Mouse (Mus musculus) heart, adult 2 months (tissue): ENCODE measurements at regions not wholly inside any gene's neighbourhood (a gene's known extent, or its start where the extent isn't known, plus 50 kb on each side); places are given as distances from the start of the nearest gene placed in this dataset.
A peak's percentile ranks its signal among the peaks of the same experiment; 100 is the strongest.

Experiments used
- DNase-seq, 2 experiments: peaks; one replicate each; pipeline ENCODE4 v3.0.0; 2021
- H3K27ac ChIP-seq: fragments of 200-600 bp; 2 replicates; pipeline ENCODE4 v1.8.1; 2022
- H3K27me3 ChIP-seq: fragments of 200-500 bp; 2 replicates; pipeline ENCODE4 v1.6.1; 2012; ENCODE audit warnings: mild to moderate bottlenecking, low read length, inconsistent platforms, mixed read lengths; ENCODE audit not compliant: control insufficient read depth, insufficient read depth
- H3K36me3 ChIP-seq: fragments of 200-500 bp; 2 replicates; pipeline ENCODE4 v1.6.1; 2012; ENCODE audit warnings: low read length, inconsistent platforms; ENCODE audit not compliant: control insufficient read depth, insufficient read depth
- H3K4me1 ChIP-seq: fragments of 200-500 bp; 2 replicates; pipeline ENCODE4 v1.6.1; 2011; ENCODE audit warnings: low read length; ENCODE audit not compliant: control insufficient read depth, insufficient read depth
- H3K4me3 ChIP-seq: fragments of 200-600 bp; 2 replicates; pipeline ENCODE4 v1.8.1; 2022
- H3K79me2 ChIP-seq: fragments of 200-500 bp; replicated peaks from 2 replicates; pipeline ENCODE4 v1.6.1; 2012; ENCODE audit warnings: mild to moderate bottlenecking, inconsistent platforms, low read length, moderate library complexity, mixed read lengths; ENCODE audit not compliant: control insufficient read depth, insufficient read depth
- H3K9ac ChIP-seq: fragments of 200-500 bp; 2 replicates; pipeline ENCODE4 v1.6.1; 2012; ENCODE audit warnings: low read depth, mild to moderate bottlenecking, control low read depth, inconsistent platforms, low read length, mixed read lengths
- CTCF ChIP-seq: fragments of 200-600 bp; IDR thresholded peaks from 2 replicates; pipeline ENCODE4 v1.8.1; 2022; ENCODE audit warnings: antibody characterized with exemption, mild to moderate bottlenecking, moderate library complexity
- EP300 ChIP-seq: fragments of 200-500 bp; IDR thresholded peaks from 2 replicates; pipeline ENCODE4 v1.6.1; 2011; ENCODE audit warnings: low read depth, low read length, control low read depth; ENCODE audit not compliant: insufficient read depth
- POLR2A ChIP-seq: fragments of 200-500 bp; IDR thresholded peaks from 2 replicates; pipeline ENCODE4 v1.6.1; 2011; ENCODE audit warnings: mild to moderate bottlenecking, low read depth, low read length, control low read depth; ENCODE audit not compliant: insufficient read depth
- WGBS: fragments of 180-500 bp; shearing (Covaris S2); methylation state at CpG from one replicate; pipeline ENCODE4 v1.1.7; 2018; 5-methylcytosine and 5-hydroxymethylcytosine counted together
- intact Hi-C: fragments of 180-260 bp; cut with DNase I; formaldehyde crosslinking; loops from one replicate; pipeline ENCODE4 v1.15.1; 2025

DNA sequence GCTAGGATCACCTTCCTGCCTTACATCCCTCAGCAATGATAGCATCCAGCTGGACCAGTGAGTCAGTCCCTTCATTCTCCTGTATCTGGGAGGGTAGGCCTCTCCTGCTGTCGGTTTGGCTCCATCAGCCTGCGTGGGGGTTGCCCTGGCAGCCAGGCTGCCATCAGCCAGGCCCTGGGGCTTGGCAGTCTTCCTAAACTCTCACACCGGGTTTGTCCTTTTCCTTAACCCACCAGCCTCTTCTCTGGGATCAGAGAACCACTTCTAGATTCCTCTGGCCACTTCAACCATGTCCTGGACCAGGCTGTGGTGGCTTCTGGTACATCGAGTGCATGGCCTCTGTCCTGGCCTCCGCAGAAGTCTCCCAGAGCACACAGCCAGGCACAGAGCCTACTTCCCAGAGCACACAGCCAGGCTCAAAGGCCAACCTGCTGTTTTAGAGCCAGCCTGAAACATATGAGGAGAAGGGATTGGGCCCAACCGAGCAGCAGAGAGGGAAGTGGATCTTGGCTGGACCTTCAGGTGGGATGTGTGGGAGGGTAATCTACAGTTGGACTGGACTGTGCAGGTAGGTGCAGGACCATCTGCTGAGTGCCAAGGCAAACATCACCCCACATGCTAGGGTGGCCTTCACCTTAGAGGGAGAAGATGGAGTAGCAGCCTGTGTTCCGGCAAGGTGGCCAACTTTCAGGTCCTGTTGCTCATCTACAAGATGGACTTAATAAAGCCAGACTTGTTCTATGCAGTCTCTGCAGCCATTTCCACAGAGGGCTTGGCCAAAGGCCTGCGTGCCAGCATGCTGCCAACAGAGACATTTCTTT lies 87.8 kb upstream of the Tle3 start:
- Histone ChIP-seq H3K27ac (no peak overlapping the region), H3K36me3 (no peaks in the 10 kb centered on the region), H3K4me3 (no peak overlapping the region), H3K9ac (no peak overlapping the region), H3K79me2 (no peaks in the 10 kb centered on the region), H3K27me3 (no peaks in the 10 kb centered on the region; the same call in 1 of the 2 replicates), H3K4me1 (no peaks in the 10 kb centered on the region; the same call in 1 of the 2 replicates)
- intact Hi-C loops, result no loop called here
- WGBS, result 71% methylated on average over 8 of the region's 8 CpGs
- TF ChIP-seq EP300 (no peak), POLR2A (no peak), CTCF (no peak)
- DNase-seq, result peak in 1 of 2 experiments; percentile 27

- H3K27me3 ChIP-seq, result no peaks in the 10 kb centered on the region; the same call in 1 of the 2 replicates
- H3K79me2 ChIP-seq, result no peaks in the 10 kb centered on the region
- intact Hi-C loops, result no loop called here
- H3K4me1 ChIP-seq, result peaks cover 3% of the 10 kb centered on the region
- no peak overlapping the region for H3K27ac ChIP-seq
- H3K36me3 ChIP-seq, result no peaks in the 10 kb centered on the region
- TF ChIP-seq EP300 (no peak), POLR2A (no peak), CTCF (no peak)
- no peak overlapping the region for H3K9ac ChIP-seq
- WGBS, result 92% methylated on average over 4 of the region's 4 CpGs
- H3K4me3 ChIP-seq, result no peak overlapping the region
- no peak for DNase-seq
Measured at GRCm38 (mm10) chr9:61286561-61286960, 85.6 kb upstream of the Tle3 start.

DNA sequence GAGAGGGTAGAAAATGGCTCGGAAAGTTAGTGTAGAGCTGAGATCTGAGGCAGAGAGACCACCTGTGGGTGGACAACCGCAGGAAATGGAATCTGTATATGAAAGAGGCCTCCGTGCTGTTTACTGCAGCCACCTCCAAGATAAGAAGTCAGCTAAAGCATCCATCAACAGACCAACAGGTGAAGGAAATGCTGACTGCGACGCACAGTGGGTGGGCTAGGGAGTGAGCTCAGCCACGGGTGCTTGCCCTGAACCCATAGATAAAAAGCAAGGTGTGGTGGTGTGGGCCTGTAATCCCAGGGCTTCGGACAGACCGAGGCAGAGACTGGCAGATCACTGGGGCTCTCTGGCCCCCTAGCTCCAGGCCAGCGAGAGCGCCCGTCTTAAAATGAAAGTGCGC lies 83.0 kb upstream of the Tle3 start:
- Histone ChIP-seq H3K27me3 (no peaks in the 10 kb centered on the region; the same call in 1 of the 2 replicates), H3K9ac (no peak overlapping the region), H3K79me2 (no peaks in the 10 kb centered on the region), H3K36me3 (no peaks in the 10 kb centered on the region), H3K4me1 (peaks cover 3% of the 10 kb centered on the region), H3K4me3 (no peak overlapping the region), H3K27ac (no peak overlapping the region)
- no peak for TF ChIP-seq EP300
- no peak for TF ChIP-seq POLR2A
- TF ChIP-seq CTCF, result no peak
- intact Hi-C loops, result no loop called here
- WGBS, result 72% methylated on average over 12 of the region's 12 CpGs
- no peak for DNase-seq

GRCm38 (mm10) chr9:61289713-61290112 lies 82.5 kb upstream of the Tle3 start:
- TF ChIP-seq CTCF (no peak), EP300 (no peak), POLR2A (no peak)
- H3K79me2 ChIP-seq, result no peaks in the 10 kb centered on the region
- H3K4me1 ChIP-seq, result peaks cover 3% of the 10 kb centered on the region
- WGBS, result 71% methylated on average over 6 of the region's 6 CpGs
- no peaks in the 10 kb centered on the region for H3K36me3 ChIP-seq
- no peak overlapping the region for H3K4me3 ChIP-seq
- H3K9ac ChIP-seq, result no peak overlapping the region
- intact Hi-C loops, result no loop called here
- peak in 1 of 2 experiments; percentile 19 for DNase-seq
- no peak overlapping the region for H3K27ac ChIP-seq
- no peaks in the 10 kb centered on the region; the same call in 1 of the 2 replicates for H3K27me3 ChIP-seq

- Histone ChIP-seq H3K27me3 (no peaks in the 10 kb centered on the region; the same call in 1 of the 2 replicates), H3K4me3 (no peak overlapping the region), H3K9ac (no peak overlapping the region), H3K79me2 (no peaks in the 10 kb centered on the region), H3K36me3 (no peaks in the 10 kb centered on the region), H3K27ac (no peak overlapping the region), H3K4me1 (peaks cover 3% of the 10 kb centered on the region)
- DNase-seq, result no peak
- 73% methylated on average over 1 of the region's 1 CpGs for WGBS
- TF ChIP-seq POLR2A (no peak), CTCF (no peak), EP300 (no peak)
- intact Hi-C loops, result no loop called here
Measured at GRCm38 (mm10) chr9:61291646-61292045, 80.5 kb upstream of the Tle3 start.

DNA sequence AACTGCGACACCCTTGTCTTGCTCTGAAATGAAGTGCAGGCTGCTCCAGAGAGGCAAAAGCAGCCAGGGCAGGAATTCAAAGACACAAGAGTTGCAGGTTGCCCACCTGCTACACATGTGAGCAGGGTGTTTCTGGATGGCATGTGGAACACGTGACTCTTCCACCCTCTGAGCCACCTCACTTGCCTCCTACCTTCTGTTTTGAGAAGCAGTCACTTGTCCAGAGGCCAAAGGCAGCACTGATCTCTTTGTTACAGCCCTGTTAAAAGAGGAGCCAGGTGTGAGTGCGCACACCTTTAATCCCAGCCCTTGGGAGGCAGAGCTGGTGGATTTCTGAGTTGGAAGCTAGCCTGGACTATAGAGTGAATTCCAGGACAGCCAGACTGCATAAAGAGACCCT lies 79.7 kb upstream of the Tle3 start:
- H3K79me2 ChIP-seq, result no peaks in the 10 kb centered on the region
- no peak overlapping the region for H3K27ac ChIP-seq
- no peaks in the 10 kb centered on the region for H3K36me3 ChIP-seq
- no peak overlapping the region for H3K9ac ChIP-seq
- no peak overlapping the region for H3K4me3 ChIP-seq
- no peak for DNase-seq
- TF ChIP-seq POLR2A, result no peak
- TF ChIP-seq EP300, result no peak
- TF ChIP-seq CTCF, result no peak
- peaks cover 3% of the 10 kb centered on the region for H3K4me1 ChIP-seq
- H3K27me3 ChIP-seq, result no peaks in the 10 kb centered on the region
- WGBS, result 83% methylated on average over 3 of the region's 3 CpGs
- intact Hi-C loops, result no loop called here
